Mouse (Mus musculus) spleen, postnatal 4 days (tissue): ENCODE measurements around the gene Cinp.

Source experiments
- DNase-seq, 2 experiments: peaks; one replicate each; pipeline ENCODE4 v3.0.0; 2022; ENCODE audit warnings: low spot score in 2 of 2

The Cinp gene

GRCm38 (mm10) chr12:110889036-110890020, at the start of gene Cinp, which contains the start of gene Tecpr2:
Gene Cinp, minus strand, starts transcription at chr12:110889145.
Gene Tecpr2, plus strand, starts transcription at chr12:110889264.
- DNase-seq: peak; percentile 95

- DNase-seq: no peak
These were observed 48.6 kb upstream of the Cinp start for GRCm38 (mm10) chr12:110937496-110937895.

GRCm38 (mm10) chr12:110935983-110936620, 47.2 kb upstream of the Cinp start:
- peak; percentile 79 to 88 for DNase-seq

GRCm38 (mm10) chr12:110932820-110933219, 43.9 kb upstream of the Cinp start:
- no peak for DNase-seq

GRCm38 (mm10) chr12:110921572-110921971, 32.6 kb upstream of the Cinp start:
- no peak for DNase-seq

- no peak for DNase-seq
These were observed 31.3 kb upstream of the Cinp start for GRCm38 (mm10) chr12:110920254-110920653.

- no peak for DNase-seq
These were observed 26.8 kb upstream of the Cinp start for GRCm38 (mm10) chr12:110915761-110916160.

- DNase-seq: no peak
These were observed 21.0 kb upstream of the Cinp start for GRCm38 (mm10) chr12:110909962-110910361.

GRCm38 (mm10) chr12:110907845-110908244, 18.9 kb upstream of the Cinp start:
- no peak for DNase-seq

GRCm38 (mm10) chr12:110903536-110903935, 14.6 kb upstream of the Cinp start:
- DNase-seq: no peak

GRCm38 (mm10) chr12:110902106-110902505, 13.2 kb upstream of the Cinp start:
- no peak for DNase-seq

- DNase-seq: no peak
These were observed 2.9 kb upstream of the Cinp start for GRCm38 (mm10) chr12:110891887-110892286.

- DNase-seq: no peak
These were observed 339 bp downstream of the Cinp start for GRCm38 (mm10) chr12:110888606-110889005.

- no peak for DNase-seq
These were observed 839 bp downstream of the Cinp start for GRCm38 (mm10) chr12:110888106-110888505.

GRCm38 (mm10) chr12:110885251-110885650, 3.7 kb downstream of the Cinp start:
- no peak for DNase-seq

- DNase-seq: peak in 1 of 2 experiments; percentile 55
These were observed 6.7 kb downstream of the Cinp start for GRCm38 (mm10) chr12:110882291-110882690.

GRCm38 (mm10) chr12:110875351-110875750, 13.6 kb downstream of the Cinp start:
- DNase-seq: no peak

- DNase-seq: no peak
These were observed 17.7 kb downstream of the Cinp start for GRCm38 (mm10) chr12:110871247-110871646.

GRCm38 (mm10) chr12:110870107-110870506, 18.8 kb downstream of the Cinp start:
- DNase-seq: no peak

GRCm38 (mm10) chr12:110865989-110866388, 23.0 kb downstream of the Cinp start:
- DNase-seq: no peak

- DNase-seq: no peak
These were observed 23.4 kb downstream of the Cinp start for GRCm38 (mm10) chr12:110865571-110865970.

- no peak for DNase-seq
These were observed 24.9 kb downstream of the Cinp start for GRCm38 (mm10) chr12:110864008-110864407.

- no peak for DNase-seq
These were observed 27.7 kb downstream of the Cinp start for GRCm38 (mm10) chr12:110861256-110861655.
